Mouse (Mus musculus) midbrain, embryonic 10.5 days (tissue): ENCODE measurements around the gene 5730455P16Rik. TPM values are rescaled to one million over a fixed set of nuclear protein-coding genes. Genes with fewer than 3 reads are reported as not detected.

Experiments
- DNase-seq: peaks from one replicate; pipeline ENCODE4 v3.0.0-alpha.2; 2017; ENCODE audit warnings: low spot score
- H3K27ac ChIP-seq: fragments of 300-500 bp; sonication (generic); replicated peaks from 2 replicates; pipeline ENCODE4 v1.5.1; 2016; ENCODE audit warnings: mild to moderate bottlenecking
- H3K27me3 ChIP-seq: fragments of 300-500 bp; sonication (generic); 2 replicates; pipeline ENCODE4 v1.6.1; 2016; ENCODE audit warnings: low read depth, mild to moderate bottlenecking; ENCODE audit not compliant: poor library complexity, severe bottlenecking
- H3K36me3 ChIP-seq: fragments of 300-500 bp; sonication (generic); 2 replicates; pipeline ENCODE4 v1.6.1; 2016; ENCODE audit warnings: mild to moderate bottlenecking, moderate library complexity
- H3K4me1 ChIP-seq: fragments of 300-500 bp; sonication (generic); 2 replicates; pipeline ENCODE4 v1.6.1; 2016
- H3K4me3 ChIP-seq: fragments of 300-500 bp; sonication (generic); 2 replicates; pipeline ENCODE4 v1.5.1; 2016; ENCODE audit warnings: mild to moderate bottlenecking, moderate library complexity
- H3K9me3 ChIP-seq: fragments of 300-500 bp; sonication (generic); replicated peaks from 2 replicates; pipeline ENCODE4 v1.6.1; 2016; ENCODE audit warnings: mild to moderate bottlenecking
- WGBS: fragments of 180-500 bp; shearing (Covaris S2); methylation state at CpG from one replicate; pipeline ENCODE4 v1.1.7; 2016; 5-methylcytosine and 5-hydroxymethylcytosine counted together
- polyA plus RNA-seq: library from polyadenylated mRNA; unstranded; fragments of >200 nt; fragmentation: Nextera tagmentation; extraction: Ambion mirVana; gene quantifications from 2 replicates; pipeline ENCODE4 v1.2.1, GENCODE M21; 2016

Gene 5730455P16Rik
- polyA plus RNA-seq, 1 experiment from 2014 or later = 24.6 TPM

GRCm38 (mm10) chr11:80351832-80352430 lies 25.9 kb downstream of the 5730455P16Rik start:
- Histone ChIP-seq H3K36me3 (no peaks in the 10 kb centered on the region), H3K4me1 (no peaks in the 10 kb centered on the region), H3K27ac (no peak overlapping the region), H3K9me3 (no peaks in the 10 kb centered on the region), H3K4me3 (no peak overlapping the region), H3K27me3 (no peaks in the 10 kb centered on the region)
- 76% methylated on average over 5 of the region's 5 CpGs for WGBS
- DNase-seq = peak; percentile 80

GRCm38 (mm10) chr11:80342482-80342881 lies 35.4 kb downstream of the 5730455P16Rik start:
- no peak for DNase-seq
- 26% methylated on average over 2 of the region's 2 CpGs for WGBS
- H3K27me3 ChIP-seq = 0 out of 2 replicates have a peak, but pooled peaks cover 1% of the 10 kb centered on the region
- peaks cover 4% of the 10 kb centered on the region for H3K36me3 ChIP-seq
- H3K4me3 ChIP-seq = no peak overlapping the region
- peaks cover 22% of the 10 kb centered on the region for H3K4me1 ChIP-seq
- H3K27ac ChIP-seq = no peak overlapping the region
- H3K9me3 ChIP-seq = no peaks in the 10 kb centered on the region

- 11% methylated on average over 6 of the region's 6 CpGs for WGBS
- H3K4me1 ChIP-seq = peaks cover 53% of the 10 kb centered on the region
- no peaks in the 10 kb centered on the region for H3K9me3 ChIP-seq
- no peak for DNase-seq
- H3K4me3 ChIP-seq = no peak overlapping the region
- H3K36me3 ChIP-seq = peaks cover 16% of the 10 kb centered on the region
- H3K27ac ChIP-seq = peak overlapping the region; percentile 86
- H3K27me3 ChIP-seq = 0 out of 2 replicates have a peak, but pooled peaks cover 7% of the 10 kb centered on the region
These were observed 41.5 kb downstream of the 5730455P16Rik start for GRCm38 (mm10) chr11:80336351-80336730.

GRCm38 (mm10) chr11:80335609-80336350 lies 42.1 kb downstream of the 5730455P16Rik start:
- Histone ChIP-seq H3K27ac (peak overlapping the region; percentile 86), H3K4me1 (peaks cover 53% of the 10 kb centered on the region), H3K9me3 (no peaks in the 10 kb centered on the region), H3K4me3 (peak overlapping the region; percentile 32), H3K27me3 (0 out of 2 replicates have a peak, but pooled peaks cover 7% of the 10 kb centered on the region), H3K36me3 (peaks cover 19% of the 10 kb centered on the region)
- WGBS = under 1% methylated on average over 7 of the region's 7 CpGs
- DNase-seq = peak; percentile 84

- Histone ChIP-seq H3K4me1 (peaks cover 48% of the 10 kb centered on the region), H3K27me3 (0 out of 2 replicates have a peak, but pooled peaks cover 7% of the 10 kb centered on the region), H3K27ac (0 out of 2 replicates have a peak overlapping the region, but pooled peaks have one; percentile 38), H3K36me3 (peaks cover 23% of the 10 kb centered on the region), H3K4me3 (no peak overlapping the region), H3K9me3 (no peaks in the 10 kb centered on the region)
- no peak for DNase-seq
- WGBS = 75% methylated on average over 12 of the region's 12 CpGs
These were observed 45.0 kb downstream of the 5730455P16Rik start for GRCm38 (mm10) chr11:80332709-80333400.

GRCm38 (mm10) chr11:80324636-80325035 lies 53.2 kb downstream of the 5730455P16Rik start:
- Histone ChIP-seq H3K4me3 (no peak overlapping the region), H3K36me3 (peaks cover 23% of the 10 kb centered on the region), H3K27ac (no peak overlapping the region), H3K9me3 (no peaks in the 10 kb centered on the region), H3K27me3 (no peaks in the 10 kb centered on the region), H3K4me1 (peaks cover 10% of the 10 kb centered on the region)
- DNase-seq = no peak
- 89% methylated on average over 6 of the region's 6 CpGs for WGBS

GRCm38 (mm10) chr11:80323255-80323654 lies 54.6 kb downstream of the 5730455P16Rik start:
- DNase-seq = no peak
- Histone ChIP-seq H3K27me3 (no peaks in the 10 kb centered on the region), H3K9me3 (no peaks in the 10 kb centered on the region), H3K4me3 (no peak overlapping the region), H3K4me1 (peaks cover 19% of the 10 kb centered on the region), H3K27ac (peak overlapping the region; percentile 0; the same call in 1 of the 2 replicates), H3K36me3 (peaks cover 23% of the 10 kb centered on the region)
- 68% methylated on average over 13 of the region's 13 CpGs for WGBS

- H3K36me3 ChIP-seq = peaks cover 4% of the 10 kb centered on the region
- H3K27me3 ChIP-seq = 0 out of 2 replicates have a peak, but pooled peaks cover 2% of the 10 kb centered on the region
- WGBS = 43% methylated on average over 10 of the region's 10 CpGs
- peak; percentile 45 for DNase-seq
- H3K27ac ChIP-seq = peak overlapping the region; percentile 86
- no peaks in the 10 kb centered on the region for H3K9me3 ChIP-seq
- H3K4me3 ChIP-seq = no peak overlapping the region
- H3K4me1 ChIP-seq = peaks cover 74% of the 10 kb centered on the region
These were observed 61.8 kb downstream of the 5730455P16Rik start for GRCm38 (mm10) chr11:80315743-80316639.

GRCm38 (mm10) chr11:80313944-80314343 lies 63.9 kb downstream of the 5730455P16Rik start:
- H3K4me3 ChIP-seq = no peak overlapping the region
- 83% methylated on average over 4 of the region's 4 CpGs for WGBS
- 0 out of 2 replicates have a peak, but pooled peaks cover 5% of the 10 kb centered on the region for H3K27me3 ChIP-seq
- H3K36me3 ChIP-seq = no peaks in the 10 kb centered on the region
- H3K4me1 ChIP-seq = peaks cover 86% of the 10 kb centered on the region
- peak overlapping the region; percentile 86 for H3K27ac ChIP-seq
- no peaks in the 10 kb centered on the region for H3K9me3 ChIP-seq
- DNase-seq = no peak

GRCm38 (mm10) chr11:80313462-80313861 lies 64.4 kb downstream of the 5730455P16Rik start:
- no peak for DNase-seq
- Histone ChIP-seq H3K4me3 (no peak overlapping the region), H3K36me3 (0 out of 2 replicates have a peak, but pooled peaks cover 2% of the 10 kb centered on the region), H3K27me3 (0 out of 2 replicates have a peak, but pooled peaks cover 5% of the 10 kb centered on the region), H3K27ac (peak overlapping the region; percentile 86), H3K9me3 (no peaks in the 10 kb centered on the region), H3K4me1 (peaks cover 84% of the 10 kb centered on the region)
- WGBS = 79% methylated on average over 1 of the region's 1 CpGs

GRCm38 (mm10) chr11:80312565-80312964 lies 65.3 kb downstream of the 5730455P16Rik start:
- peak overlapping the region; percentile 86 for H3K27ac ChIP-seq
- H3K4me1 ChIP-seq = peaks cover 78% of the 10 kb centered on the region
- 0 out of 2 replicates have a peak, but pooled peaks cover 5% of the 10 kb centered on the region for H3K27me3 ChIP-seq
- H3K36me3 ChIP-seq = 0 out of 2 replicates have a peak, but pooled peaks cover 3% of the 10 kb centered on the region
- 7% methylated on average over 6 of the region's 6 CpGs for WGBS
- no peak overlapping the region for H3K4me3 ChIP-seq
- no peak for DNase-seq
- H3K9me3 ChIP-seq = no peaks in the 10 kb centered on the region
